Mouse (Mus musculus): ENCODE measurements around the gene Fcgbp.

- no peak for TF ChIP-seq CTCF (IDR thresholded peaks at IDR 0.05; ENCODE audit: insufficient read depth, low read depth, low read length)
- no peak for TF ChIP-seq POLR2A (IDR thresholded peaks at IDR 0.05; ENCODE audit: insufficient read depth, low read depth, low read length)
Observed at GRCm38 (mm10) chr7:28161163-28161749, 90.2 kb downstream of the Fcgbp start.
